Mouse (Mus musculus): ENCODE measurements around the gene Tubgcp3. TPM values are rescaled to one million over a fixed set of nuclear protein-coding genes. Genes with fewer than 3 reads are reported as not detected.

Gene Tubgcp3
- total and polyA plus RNA-seq, 3 experiments: 29.7 to 48.7 (median 33.4) TPM

- H3K4me2 ChIP-seq (ENCODE audit: insufficient read depth, low read depth, poor library complexity, severe bottlenecking): no peak overlapping the region
- H3K79me2 ChIP-seq (replicated peaks; ENCODE audit: control insufficient read depth, extremely low read depth, insufficient read depth, poor library complexity, severe bottlenecking): no peaks in the 10 kb centered on the region
- TF ChIP-seq USF1 (IDR thresholded peaks at IDR 0.05; ENCODE audit: low read depth, low read length) (no peak), PAX5 (IDR thresholded peaks at IDR 0.05; ENCODE audit: low read length) (no peak), GABPA (IDR thresholded peaks at IDR 0.05; ENCODE audit: insufficient replicate concordance, low read depth, low read length) (no peak), MAZ (IDR thresholded peaks at IDR 0.05; ENCODE audit: low read depth, low read length) (no peak), UBTF (IDR thresholded peaks at IDR 0.05; ENCODE audit: low read depth, low read length) (no peak), TBP (conservative IDR thresholded peaks at IDR 0.05; ENCODE audit: low read depth, low read length) (no peak), KAT2A (IDR thresholded peaks at IDR 0.05; ENCODE audit: insufficient replicate concordance, low read length) (no peak), E2F4 (IDR thresholded peaks at IDR 0.05; ENCODE audit: insufficient replicate concordance, low read depth, low read length) (no peak), ZKSCAN1 (IDR thresholded peaks at IDR 0.05; ENCODE audit: borderline replicate concordance, low read depth, low read length) (no peak), JUND (conservative IDR thresholded peaks at IDR 0.05; ENCODE audit: low read depth, low read length) (no peak), TCF12 (IDR thresholded peaks at IDR 0.05; ENCODE audit: low read depth, low read length) (no peak), NELFE (IDR thresholded peaks at IDR 0.05; ENCODE audit: low read depth, low read length) (no peak), EP300 (IDR thresholded peaks at IDR 0.05; ENCODE audit: low read length) (no peak), NRF1 (IDR thresholded peaks at IDR 0.05; ENCODE audit: low read depth, low read length) (no peak), MEF2A (IDR thresholded peaks at IDR 0.05; ENCODE audit: borderline replicate concordance, low read depth, low read length) (no peak), POLR2A (IDR thresholded peaks at IDR 0.05; ENCODE audit: low read depth, low read length) (no peak), CHD1 (IDR thresholded peaks at IDR 0.05; ENCODE audit: low read depth, low read length) (no peak), USF2 (conservative IDR thresholded peaks at IDR 0.05; ENCODE audit: low read depth, low read length) (no peak), ZNF384 (IDR thresholded peaks at IDR 0.05; ENCODE audit: low read depth, low read length) (no peak), MYC (IDR thresholded peaks at IDR 0.05; ENCODE audit: low read depth, low read length) (no peak)
- peaks cover 94% of the 10 kb centered on the region for H3K27me3 ChIP-seq (replicated peaks)
- in situ Hi-C loops (cut with MboI; ENCODE audit: low pct_ligation_motif_present, low pct_unique_long_range_greater_than_20kb, low sequenced_read_pairs) (no loop called here), dilution Hi-C loops (cut with MboI; ENCODE audit: extremely low pct_ligation_motif_present, extremely low pct_unique_long_range_greater_than_20kb, low sequenced_read_pairs) (no loop called here)
- H3K36me3 ChIP-seq (replicated peaks in 1 of 2; ENCODE audit: control insufficient read depth in 1 of 2, insufficient read depth in 1 of 2, low read length in 1 of 2): no peaks in the 10 kb centered on the region
- no peak overlapping the region for H3K4me3 ChIP-seq (replicated peaks in 1 of 3; ENCODE audit: low read depth in 2 of 3, low read length in 2 of 3, poor library complexity in 1 of 3)
- no peaks in the 10 kb centered on the region for H3K4me1 ChIP-seq (ENCODE audit: control insufficient read depth in 1 of 2, insufficient read depth in 2 of 2)
- no peak overlapping the region for H3K27ac ChIP-seq (ENCODE audit: insufficient read depth, low read depth)
- H3K9ac ChIP-seq (ENCODE audit: insufficient read depth, low read depth): no peak overlapping the region
- H3K9me3 ChIP-seq (replicated peaks; ENCODE audit: low read length): no peaks in the 10 kb centered on the region
- no peak for DNase-seq (ENCODE audit: extremely low read depth)
These were observed 26.7 kb upstream of the Tubgcp3 start for GRCm38 (mm10) chr8:12698660-12699277.

- dilution Hi-C loops (cut with MboI; ENCODE audit: extremely low pct_ligation_motif_present, extremely low pct_unique_long_range_greater_than_20kb, low sequenced_read_pairs): no loop called here
- no peak overlapping the region for H3K4me3 ChIP-seq (replicated peaks in 1 of 3; ENCODE audit: low read depth in 2 of 3, low read length in 2 of 3, poor library complexity in 1 of 3)
These were observed 16.8 kb upstream of the Tubgcp3 start for GRCm38 (mm10) chr8:12688851-12689250.

More at GRCm38 (mm10) chr8:12688851-12689250, 16.8 kb upstream of the Tubgcp3 start:
- Histone ChIP-seq H3K36me3 (replicated peaks in 1 of 2; ENCODE audit: control insufficient read depth in 1 of 2, insufficient read depth in 1 of 2, low read length in 1 of 2) (no peaks in the 10 kb centered on the region), H3K79me2 (replicated peaks; ENCODE audit: control insufficient read depth, extremely low read depth, insufficient read depth, poor library complexity, severe bottlenecking) (no peaks in the 10 kb centered on the region), H3K9me3 (replicated peaks; ENCODE audit: low read length) (no peaks in the 10 kb centered on the region), H3K27me3 (replicated peaks) (peaks cover 89% of the 10 kb centered on the region), H3K27ac (ENCODE audit: insufficient read depth, low read depth) (no peak overlapping the region), H3K4me1 (ENCODE audit: control insufficient read depth in 1 of 2, insufficient read depth in 2 of 2) (no peaks in the 10 kb centered on the region), H3K4me2 (ENCODE audit: insufficient read depth, low read depth, poor library complexity, severe bottlenecking) (no peak overlapping the region), H3K9ac (ENCODE audit: insufficient read depth, low read depth) (no peak overlapping the region)
- TF ChIP-seq TBP (conservative IDR thresholded peaks at IDR 0.05; ENCODE audit: low read depth, low read length) (no peak), NELFE (IDR thresholded peaks at IDR 0.05; ENCODE audit: low read depth, low read length) (no peak), CHD1 (IDR thresholded peaks at IDR 0.05; ENCODE audit: low read depth, low read length) (no peak), USF1 (IDR thresholded peaks at IDR 0.05; ENCODE audit: low read depth, low read length) (no peak), BHLHE40 (IDR thresholded peaks at IDR 0.05; ENCODE audit: low read depth, low read length) (no peak), MYC (IDR thresholded peaks at IDR 0.05; ENCODE audit: low read depth, low read length) (no peak), CTCF (conservative IDR thresholded peaks at IDR 0.05 in 1 of 2, IDR thresholded peaks at IDR 0.05 in 1 of 2; ENCODE audit: low read depth in 2 of 2, low read length in 2 of 2) (no peak), EP300 (IDR thresholded peaks at IDR 0.05; ENCODE audit: low read length) (no peak), POLR2AphosphoS2 (IDR thresholded peaks at IDR 0.05; ENCODE audit: low read depth, low read length) (no peak), UBTF (IDR thresholded peaks at IDR 0.05; ENCODE audit: low read depth, low read length) (no peak)
- in situ Hi-C loops (cut with MboI; ENCODE audit: low pct_ligation_motif_present, low pct_unique_long_range_greater_than_20kb, low sequenced_read_pairs): no loop called here
- no peak for DNase-seq (ENCODE audit: extremely low read depth)

Data from CH12.LX (cell line).